Mouse (Mus musculus) urinary bladder, postnatal 10 days (tissue): ENCODE measurements around the gene Unc93b1.

Experiments used
- DNase-seq: peaks from one replicate; pipeline ENCODE4 v3.0.0; 2022; ENCODE audit warnings: low spot score

Unc93b1 gene

DNA sequence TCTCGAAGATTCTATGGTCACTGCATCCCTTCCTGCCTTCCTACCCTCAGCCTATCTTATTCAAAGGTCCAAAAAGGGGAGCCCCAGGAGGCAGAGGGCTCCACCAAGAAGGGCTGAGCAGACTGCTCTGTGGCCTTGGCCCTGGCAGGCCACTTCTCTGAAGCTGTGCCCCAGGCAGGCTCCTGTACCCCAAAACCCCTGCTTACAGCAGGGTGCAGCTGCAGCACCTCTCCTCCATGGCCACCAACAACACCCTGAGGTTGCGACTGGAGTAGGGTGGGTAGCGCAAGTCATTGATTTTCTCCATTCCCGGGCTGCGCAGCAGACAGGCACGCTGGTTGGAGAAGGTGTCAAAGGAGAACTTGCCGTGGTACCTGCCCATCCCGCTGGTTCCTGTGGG lies 21.3 kb upstream of the Unc93b1 start:
- DNase-seq: no peak

DNA sequence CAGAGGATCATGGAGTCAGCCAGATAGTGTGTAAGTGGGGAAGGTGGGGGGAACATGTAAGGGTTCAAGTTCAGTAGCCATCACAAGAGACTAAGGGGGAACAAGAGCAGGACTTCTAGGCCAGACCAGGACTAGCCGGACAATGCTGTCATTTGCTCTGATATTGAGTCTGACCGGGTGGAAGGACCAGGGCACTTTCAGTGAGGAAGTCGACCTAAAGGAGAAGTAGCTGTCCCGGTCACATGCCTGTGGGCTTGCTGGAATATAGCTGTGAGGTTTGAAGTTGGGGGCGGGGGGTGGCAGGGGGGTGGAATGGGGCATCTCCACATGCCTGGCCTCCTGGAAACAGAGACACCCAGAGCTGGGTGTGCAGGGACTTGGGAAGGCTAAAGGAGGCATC lies 20.5 kb upstream of the Unc93b1 start:
- DNase-seq: no peak

DNA sequence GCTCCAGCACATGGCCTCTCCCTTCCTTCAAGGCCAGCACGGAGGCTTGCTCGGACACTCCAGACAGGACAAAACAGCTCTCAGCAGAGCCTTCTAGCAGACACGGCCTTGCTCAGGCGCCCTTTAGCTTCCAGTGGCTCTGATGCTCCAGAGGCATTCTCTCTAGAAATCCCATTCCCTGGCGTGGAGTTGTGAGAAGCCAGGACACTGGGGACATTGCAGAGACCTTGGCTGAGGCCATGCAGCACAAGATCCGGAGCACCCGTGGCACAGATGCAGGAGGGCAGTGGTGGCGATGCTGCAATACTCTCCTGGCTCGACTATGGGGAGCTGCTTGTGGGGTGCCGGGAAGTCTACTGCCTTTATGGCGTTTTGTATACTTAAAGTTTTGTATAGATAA lies 18.3 kb upstream of the Unc93b1 start:
- DNase-seq: no peak

DNA sequence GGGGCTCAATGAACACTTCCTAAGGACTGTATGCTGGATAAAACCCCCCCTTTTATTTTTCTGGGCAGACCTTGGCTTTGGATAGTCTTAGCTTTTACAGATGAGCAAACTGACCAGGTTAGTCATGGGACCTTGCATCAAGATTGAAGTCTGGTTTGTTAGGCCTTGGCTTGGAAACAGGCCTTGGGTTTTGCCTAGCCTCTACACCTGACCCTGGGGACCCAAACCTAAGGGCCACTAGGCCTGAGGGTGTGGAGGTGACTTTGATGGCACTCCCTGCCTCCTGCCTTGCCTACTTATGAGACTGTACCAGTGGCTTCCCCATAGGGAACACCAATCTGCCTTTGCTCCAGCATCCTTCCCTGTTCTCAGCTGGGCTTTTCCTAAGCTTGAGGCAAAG lies 15.1 kb upstream of the Unc93b1 start:
- DNase-seq: no peak

DNA sequence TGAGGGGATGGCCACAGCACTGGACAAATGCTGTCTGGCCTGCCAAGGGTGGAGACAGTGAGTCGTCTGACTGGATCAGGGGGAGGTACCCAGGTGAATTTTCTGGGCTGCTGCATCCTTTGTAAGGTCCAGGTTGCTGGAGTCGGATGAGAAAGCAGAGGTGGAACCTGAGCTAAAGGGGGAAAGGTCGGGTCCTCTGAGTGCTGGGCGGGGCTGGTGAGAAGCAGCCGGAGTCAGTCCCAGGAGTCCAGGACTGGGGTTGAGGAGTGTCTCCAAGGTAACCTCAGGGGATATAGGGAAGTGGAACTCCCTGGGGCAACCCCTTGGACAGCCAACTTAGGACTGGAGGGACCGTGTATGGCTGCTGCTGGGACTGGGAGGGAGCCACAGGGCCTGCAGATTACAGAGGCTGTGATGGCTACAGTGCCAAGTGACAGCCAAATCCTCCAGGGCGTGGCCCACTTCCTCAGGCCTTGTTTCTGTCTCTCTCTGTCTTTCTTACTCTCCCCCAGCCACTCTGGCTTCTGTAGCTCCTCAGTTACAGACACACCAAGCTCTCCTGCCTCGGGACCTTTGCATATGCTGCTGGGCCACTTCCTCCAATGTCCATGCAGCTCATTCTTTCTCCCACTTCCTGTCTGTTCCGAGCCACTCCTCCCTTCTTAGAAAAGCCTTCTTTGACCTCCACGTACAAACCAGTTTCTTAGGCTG lies 12.2 kb upstream of the Unc93b1 start:
- no peak for DNase-seq

DNA sequence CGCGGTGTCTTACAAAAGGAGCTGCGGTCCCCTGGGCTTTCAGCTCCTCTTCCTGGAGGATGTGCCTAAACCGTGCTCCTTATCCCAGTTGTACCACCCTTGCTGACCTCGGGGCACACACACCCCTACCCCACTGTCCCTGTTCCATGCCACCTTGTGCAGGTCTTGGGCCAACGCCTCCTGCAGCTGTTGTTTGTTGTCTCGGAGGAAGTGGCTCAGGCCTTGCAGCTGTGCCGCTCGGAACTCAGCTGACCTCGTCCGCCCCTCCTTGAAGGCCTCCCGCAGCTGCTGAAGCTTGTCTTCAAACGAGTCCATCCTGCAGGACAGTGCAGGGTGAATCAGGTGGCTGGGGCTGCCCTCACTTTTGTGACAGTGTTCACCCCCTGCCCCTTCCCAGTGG lies 11.4 kb upstream of the Unc93b1 start:
- DNase-seq: no peak

DNA sequence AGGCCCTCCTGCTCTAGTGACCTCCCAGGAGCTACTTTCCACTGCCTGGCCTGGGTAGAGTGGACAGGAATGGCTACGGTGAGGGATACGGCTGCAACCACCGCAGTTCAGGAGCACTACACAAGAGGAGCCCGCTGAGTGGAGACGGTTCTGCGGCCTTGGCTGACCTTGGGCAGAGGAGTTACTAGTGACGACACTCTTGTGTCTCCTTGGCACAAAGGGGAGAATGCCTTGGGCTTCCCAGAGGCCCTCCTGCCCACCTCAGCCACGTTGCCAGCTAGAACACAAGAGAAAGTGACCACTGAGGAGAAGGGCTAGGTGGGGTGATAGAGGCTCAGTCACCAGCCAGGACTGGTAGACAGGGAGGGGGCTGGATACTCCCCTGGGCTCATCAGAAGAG lies 10.8 kb upstream of the Unc93b1 start:
- DNase-seq: no peak

DNA sequence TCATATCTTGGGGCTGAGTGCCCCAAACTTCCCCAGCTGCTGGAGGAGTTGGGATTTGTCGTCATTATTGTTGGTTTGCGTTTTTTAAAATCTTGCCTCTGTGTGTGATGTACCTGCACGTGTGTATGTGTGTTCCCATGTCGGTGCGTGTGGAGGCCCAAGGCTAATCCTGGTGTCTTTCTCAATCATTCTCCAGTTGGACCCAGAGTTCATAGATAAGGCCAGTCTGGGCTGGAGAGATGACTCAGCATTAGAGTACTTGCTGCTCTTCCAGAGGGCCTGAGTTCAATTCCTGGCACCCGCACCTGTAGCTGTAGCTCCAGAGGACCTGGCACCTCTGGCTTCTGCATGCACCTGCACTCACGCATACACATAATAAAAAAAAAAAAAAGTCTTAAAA lies 10.1 kb upstream of the Unc93b1 start:
- no peak for DNase-seq

DNA sequence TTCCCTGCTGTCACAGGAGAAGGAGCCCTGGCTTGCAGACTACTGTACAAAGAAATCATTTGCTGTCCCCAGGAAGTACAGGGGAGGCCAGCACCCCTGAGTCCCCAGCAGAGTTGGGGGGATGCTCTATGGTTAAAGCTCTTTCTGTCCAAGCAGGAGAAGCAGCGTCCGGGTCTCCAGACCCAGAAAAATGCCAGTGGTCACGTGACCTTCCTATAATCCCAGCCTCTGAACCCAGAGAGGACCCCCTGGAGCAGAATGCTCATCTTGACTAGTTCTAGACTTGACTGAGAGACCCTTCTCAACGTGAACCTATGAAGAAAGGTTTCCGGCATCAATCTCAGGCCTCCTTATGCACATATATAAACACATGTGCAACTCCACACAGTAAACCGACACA lies 9.1 kb upstream of the Unc93b1 start:
- no peak for DNase-seq

DNA sequence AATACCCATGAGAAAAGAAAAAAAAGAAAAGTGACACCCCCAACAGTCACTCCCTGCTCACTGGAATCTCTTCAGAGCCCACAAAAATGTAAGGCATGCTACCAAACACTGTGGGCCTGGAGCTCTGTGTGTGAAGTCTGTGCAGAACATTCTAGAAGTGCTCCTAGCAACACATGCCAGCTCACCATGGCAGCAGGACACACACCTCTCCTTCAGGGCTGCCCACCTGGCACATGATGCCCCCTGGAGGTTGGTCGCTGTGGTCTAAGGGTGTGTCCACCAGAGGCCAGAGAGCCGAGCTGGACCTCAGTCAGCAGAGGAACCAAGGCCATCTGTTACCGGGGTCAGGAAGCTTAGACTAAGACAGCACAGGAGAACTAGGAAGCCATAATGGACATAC lies 8.7 kb upstream of the Unc93b1 start:
- DNase-seq: no peak

DNA sequence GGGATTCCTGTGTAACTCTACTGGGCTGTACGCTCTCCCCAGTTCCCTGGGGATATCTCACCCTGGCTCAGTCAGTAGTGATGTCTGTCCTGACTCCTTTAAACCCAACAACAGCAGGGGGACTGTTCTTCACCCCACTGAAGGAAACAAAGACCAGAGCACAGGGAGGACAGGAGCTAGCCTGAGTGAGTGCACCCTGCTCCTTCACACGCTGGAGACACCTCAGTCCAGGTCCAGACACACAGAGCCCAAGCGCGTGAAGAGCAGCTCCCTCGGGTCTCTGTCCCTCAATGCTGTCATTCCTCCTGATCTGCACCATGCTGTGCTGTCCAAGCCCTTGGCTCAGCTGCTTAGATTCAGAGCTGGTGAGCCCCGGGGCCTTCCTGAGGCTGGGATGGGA lies 8.3 kb upstream of the Unc93b1 start:
- no peak for DNase-seq

DNA sequence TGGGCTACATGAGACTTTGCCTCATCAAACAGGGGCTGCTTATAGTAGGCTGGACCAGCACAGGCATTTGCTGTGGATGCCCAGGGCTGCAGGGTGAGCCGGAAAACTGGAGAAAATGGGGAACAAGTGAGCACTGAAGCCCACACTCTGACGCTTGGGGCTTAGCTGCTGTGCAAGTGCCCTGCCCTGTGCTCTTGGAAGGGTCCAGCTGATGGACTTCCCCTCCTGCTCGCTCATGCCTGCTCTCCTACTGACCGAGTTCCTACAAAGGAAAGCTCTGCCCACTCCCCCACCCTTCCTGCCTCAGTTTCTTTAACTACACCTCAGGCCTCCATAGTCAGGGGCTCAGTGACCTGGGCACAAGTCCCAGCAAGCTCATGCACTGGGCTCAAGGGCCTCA lies 7.0 kb upstream of the Unc93b1 start:
- no peak for DNase-seq

DNA sequence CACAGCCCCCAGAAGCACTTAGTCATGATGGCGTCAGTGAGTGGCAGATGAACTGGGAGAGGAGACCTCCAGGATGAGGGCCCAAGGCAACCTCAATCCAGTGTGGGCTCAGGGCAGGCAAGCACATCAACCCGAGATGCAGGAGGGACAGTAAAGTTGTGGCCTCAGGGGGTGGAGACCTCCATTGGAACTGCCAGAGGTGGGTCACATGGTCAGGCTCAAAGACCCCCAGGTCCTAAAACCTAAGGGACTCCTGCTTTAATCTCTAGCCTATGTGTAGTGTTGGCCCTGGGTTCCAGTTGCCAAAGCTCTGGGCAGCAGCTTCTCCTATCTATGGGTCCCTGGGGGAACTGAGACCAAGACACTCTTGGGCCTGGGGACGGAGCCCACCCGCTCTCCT lies 6.2 kb upstream of the Unc93b1 start:
- DNase-seq: no peak

DNA sequence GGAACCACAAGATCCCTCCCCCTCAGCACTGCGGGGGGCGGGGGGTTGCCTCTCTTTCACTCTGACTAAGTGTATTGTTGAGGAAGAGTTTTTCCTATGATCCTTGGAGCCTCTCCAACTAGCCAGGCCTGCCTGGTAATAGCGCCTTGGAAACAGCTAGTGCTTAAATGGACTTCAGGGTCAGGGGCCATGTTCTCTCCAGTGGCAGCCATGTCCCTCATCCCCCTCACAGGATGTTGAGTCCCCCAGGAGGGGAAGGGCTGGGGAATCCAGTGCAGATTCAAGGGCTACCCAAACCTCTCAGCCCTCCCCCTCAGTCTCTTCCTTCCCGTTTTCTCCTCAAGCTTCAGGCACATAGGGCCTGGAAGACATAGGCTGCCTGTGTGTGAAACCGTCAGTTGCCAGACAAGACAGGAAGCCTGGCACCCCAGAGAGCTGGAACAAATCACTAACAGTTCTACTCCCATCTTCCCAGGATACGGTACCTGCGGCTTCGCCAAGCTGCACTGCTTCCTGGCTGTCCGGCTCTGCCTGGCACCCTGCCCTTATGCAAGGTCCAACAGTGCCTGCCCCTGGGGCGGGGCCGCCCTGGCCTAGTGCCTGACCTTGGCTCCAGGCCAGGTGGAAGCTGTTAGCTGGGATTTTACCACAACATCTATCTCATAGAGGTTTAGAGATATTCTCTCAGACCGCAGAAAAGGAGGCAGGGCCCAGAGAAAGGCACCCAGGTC lies 5.6 kb upstream of the Unc93b1 start, which contains the start of gene Aldh3b1:
Aldh3b1 (minus strand) TSS at position 598 of the 731 bp plus-strand sequence.
- no peak for DNase-seq

DNA sequence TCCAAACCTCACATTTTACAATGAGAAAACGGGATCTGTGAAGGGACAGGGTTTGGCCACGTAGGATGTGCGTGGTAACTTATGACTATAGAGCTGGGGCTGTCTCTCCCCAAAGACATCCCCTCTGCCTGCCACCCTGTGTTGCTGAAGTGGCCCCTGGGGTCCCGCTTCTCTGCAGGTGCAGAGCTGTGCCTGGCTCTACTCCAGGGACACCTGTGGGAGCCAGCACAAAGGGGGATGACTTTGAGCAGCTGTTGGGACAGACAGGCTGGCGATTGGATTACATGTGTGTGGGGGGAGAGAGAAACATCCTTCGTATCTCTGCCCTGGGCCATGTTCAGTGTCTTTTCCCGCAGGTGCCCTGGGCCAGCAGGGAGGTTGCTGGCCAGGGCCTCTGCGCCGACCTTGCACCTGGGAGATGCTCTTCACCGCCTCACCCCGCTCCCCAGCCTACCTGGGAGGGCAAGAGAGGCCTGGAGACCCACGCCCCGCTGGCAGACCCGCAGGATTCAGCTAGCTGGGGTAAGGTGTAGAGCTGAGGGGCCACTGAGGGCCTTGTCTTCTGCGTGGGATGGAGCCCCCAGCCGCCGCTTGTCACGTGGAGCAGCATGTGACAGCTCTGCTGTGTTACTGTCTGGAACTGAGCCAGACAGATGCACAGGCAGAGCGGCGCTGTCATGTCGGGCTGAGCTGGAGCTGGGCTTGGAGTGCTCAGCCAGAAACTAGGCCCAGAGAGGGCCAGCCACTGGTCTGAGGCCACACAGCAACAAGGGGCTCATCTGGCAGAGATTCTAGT lies 4.5 kb upstream of the Unc93b1 start:
- DNase-seq: no peak

DNA sequence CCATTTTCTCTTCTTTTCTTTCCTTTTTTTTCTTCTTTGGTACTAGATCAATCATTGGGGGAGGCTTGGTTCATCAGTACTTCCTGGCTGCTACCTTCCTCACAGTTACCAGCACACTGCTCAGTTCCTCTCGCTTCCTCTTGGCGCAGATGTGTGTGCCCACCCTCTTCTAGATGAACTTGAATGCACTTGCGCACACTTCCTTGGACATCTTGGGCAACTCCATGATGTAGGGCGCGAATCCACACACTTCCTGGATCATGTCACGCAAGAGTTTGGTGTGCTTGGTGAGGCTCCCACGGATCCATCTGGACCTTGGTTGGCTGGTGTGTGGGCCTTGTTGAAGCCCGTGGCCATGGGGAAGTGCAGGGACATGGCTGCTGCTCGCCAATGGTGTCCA lies 3.3 kb upstream of the Unc93b1 start:
- DNase-seq: no peak

DNA sequence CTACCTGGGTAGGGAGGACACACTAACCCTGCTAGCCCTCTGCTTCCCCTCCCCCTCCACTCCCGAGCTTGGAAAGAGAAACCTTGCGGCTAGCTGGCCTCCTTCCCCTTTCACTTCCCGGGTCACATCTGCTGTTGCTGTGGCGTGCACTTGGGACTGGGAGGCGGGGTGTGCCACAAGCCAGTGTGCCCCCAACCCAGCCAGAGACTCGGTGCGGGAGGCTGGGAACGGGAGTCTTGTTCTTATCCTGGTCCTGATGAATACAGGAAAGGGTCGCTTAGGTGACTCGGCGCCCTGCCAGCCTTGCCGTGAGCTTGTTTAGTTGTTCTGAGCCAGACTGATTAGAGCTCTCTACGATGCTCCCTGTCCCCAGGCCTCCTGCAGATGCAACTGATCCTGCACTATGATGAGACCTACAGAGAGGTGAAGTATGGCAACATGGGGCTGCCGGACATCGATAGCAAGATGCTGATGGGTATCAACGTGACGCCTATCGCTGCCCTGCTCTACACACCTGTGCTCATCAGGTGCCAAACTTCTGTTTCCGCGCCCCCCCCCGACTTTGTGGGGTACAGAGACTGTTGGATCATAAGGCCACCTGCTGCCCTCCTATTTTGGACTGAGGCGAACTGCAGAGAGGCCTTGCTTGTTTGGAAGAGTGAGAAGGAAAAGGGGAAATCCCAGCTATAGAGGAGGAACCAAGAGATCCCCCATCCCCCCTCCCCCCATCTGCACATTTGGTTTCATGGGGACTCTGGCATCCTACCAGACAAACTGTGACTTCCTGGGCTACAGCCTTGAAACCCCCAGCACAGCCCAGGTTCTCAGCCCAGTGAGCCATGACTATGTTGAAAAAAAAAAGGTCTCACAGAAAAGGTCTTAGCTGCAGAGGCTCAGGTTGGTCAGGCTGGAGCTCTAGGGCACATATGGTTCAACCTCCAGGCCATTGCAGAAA lies 1.2 kb downstream of the Unc93b1 start:
- DNase-seq: no peak

DNA sequence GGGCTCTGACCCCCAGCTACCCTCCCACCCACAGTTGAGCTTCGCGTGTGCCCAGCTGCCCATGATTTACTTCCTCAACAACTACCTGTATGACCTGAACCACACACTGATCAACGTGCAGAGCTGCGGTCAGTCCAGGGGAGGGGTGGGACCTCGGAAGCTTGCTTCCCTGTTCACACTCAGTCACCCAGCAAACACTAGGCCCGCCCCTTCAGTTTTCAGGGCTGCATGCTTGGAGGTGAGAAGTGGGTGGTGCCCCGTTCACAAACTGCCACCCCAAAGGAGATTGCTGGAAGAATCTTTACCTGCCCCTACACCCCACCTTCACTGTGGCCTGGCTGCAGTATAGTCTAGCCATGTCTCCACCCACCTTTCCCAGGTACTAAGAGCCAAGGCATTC lies 7.3 kb downstream of the Unc93b1 start:
- no peak for DNase-seq

DNA sequence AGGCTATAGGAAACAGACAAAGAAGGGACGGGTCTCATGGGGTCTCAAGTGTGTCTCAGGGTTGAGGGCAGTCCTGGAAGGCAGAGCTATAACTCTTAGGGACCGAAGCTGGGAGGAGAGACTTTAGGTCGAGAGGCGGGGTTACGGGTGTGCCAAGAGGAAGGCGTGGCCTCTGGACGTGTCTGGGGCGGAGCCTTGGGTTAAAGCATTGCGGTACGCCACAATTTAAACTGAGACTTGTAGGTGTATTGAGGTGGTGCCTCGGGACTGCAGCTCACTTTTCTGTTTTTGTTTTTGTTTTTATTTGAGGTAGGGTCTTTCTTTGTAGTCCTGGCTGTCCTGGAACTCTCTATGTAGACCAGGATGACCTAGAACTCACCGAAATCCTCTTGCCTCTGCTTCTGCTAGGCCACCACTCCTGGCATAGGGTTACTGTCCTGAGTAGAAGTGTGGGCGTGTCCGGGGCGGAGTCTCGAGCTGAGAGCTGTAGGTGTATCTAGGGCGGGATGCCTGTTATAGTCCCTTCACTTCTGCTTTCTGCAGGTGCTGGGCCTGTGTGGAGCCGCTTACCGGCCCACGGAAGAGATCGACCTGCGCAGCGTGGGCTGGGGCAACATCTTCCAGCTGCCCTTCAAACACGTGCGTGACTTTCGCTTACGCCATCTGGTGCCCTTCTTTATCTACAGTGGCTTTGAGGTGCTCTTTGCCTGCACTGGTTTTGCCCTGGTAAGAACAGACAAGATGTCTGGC lies 8.2 kb downstream of the Unc93b1 start:
- DNase-seq: no peak

DNA sequence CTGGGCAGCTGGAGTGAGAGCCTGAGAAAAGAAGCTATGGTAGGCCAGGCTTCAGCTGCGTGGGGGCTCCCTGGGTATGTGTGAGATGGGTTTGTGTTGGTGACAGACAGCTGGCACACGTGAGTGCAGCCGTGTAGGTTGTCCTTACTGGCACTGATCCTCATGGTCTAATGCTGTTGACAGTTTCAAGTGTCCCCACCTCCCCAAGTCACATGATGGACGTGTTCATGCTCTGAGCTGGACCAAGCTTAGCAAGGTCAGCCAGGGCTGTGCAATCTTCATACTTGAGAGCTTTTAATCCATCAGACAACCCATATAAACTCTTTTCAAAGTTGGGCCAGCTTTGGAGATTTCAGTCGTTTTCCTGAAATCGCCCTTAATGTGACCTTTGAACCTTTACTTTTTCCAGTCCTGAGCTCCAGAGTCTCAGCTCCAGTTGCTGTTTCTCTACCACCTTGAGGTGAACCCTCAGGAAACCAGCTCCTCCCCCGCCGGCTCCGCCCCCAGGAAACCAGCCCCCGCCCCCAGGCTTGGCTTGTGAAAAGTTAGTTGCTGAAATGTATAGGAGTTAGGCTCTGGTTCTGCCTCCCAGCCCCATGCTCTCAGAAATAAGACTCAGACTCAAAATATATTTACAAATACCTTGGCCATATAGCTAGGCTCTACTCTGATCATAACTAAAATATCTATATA lies 11.0 kb downstream of the Unc93b1 start:
- DNase-seq: no peak

DNA sequence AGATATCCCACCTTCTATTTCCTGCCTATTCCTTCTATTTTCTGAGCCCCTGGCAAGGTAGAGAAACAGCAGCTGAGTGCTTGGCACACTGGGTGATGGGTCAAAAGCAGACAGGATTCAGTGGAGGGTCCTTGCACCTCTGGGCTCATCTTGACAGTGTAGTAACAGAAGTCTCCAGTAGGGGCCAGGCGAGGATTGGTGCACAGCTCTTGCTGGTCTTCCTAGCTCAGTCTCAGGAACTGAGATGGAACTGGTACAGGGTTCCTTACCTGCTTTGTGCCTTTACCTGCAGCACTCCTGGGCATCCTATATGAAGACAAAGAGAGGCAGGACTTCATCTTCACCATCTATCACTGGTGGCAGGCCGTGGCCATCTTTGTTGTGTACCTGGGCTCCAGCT lies 11.7 kb downstream of the Unc93b1 start:
- DNase-seq: no peak
